Mouse (Mus musculus) liver, embryonic 11.5 days (tissue): ENCODE measurements at regions not wholly inside any gene's neighbourhood (a gene's known extent, or its start where the extent isn't known, plus 50 kb on each side); places are given as distances from the start of the nearest gene placed in this dataset.

ENCODE experiments used
- ATAC-seq: fragments of 200-750 bp; cut with Nextera tagmentation; replicated peaks from 2 replicates; pipeline ENCODE4 v1.8.0; 2017; ENCODE audit warnings: moderate number of reproducible peaks, mild to moderate bottlenecking, moderate TSS enrichment, moderate library complexity; ENCODE audit not compliant: low FRiP score
- DNase-seq: peaks from one replicate; pipeline ENCODE4 v3.0.0-alpha.2; 2017; ENCODE audit warnings: low spot score
- H3K27ac ChIP-seq: fragments of 300-500 bp; sonication (generic); 2 replicates; pipeline ENCODE4 v1.5.1; 2014; ENCODE audit warnings: mild to moderate bottlenecking, low read depth, low read length, control low read depth
- H3K27me3 ChIP-seq: fragments of 300-500 bp; sonication (generic); replicated peaks from 2 replicates; pipeline ENCODE4 v1.6.1; 2014; ENCODE audit warnings: low read length, mixed read lengths; ENCODE audit not compliant: control insufficient read depth, insufficient read depth
- H3K36me3 ChIP-seq: fragments of 300-500 bp; sonication (generic); 2 replicates; pipeline ENCODE4 v1.6.1; 2014; ENCODE audit warnings: mild to moderate bottlenecking, low read length, moderate library complexity, mixed read lengths; ENCODE audit not compliant: control insufficient read depth, insufficient read depth
- H3K4me1 ChIP-seq: fragments of 300-500 bp; sonication (generic); replicated peaks from 2 replicates; pipeline ENCODE4 v1.6.1; 2014; ENCODE audit warnings: low read length, mixed read lengths; ENCODE audit not compliant: control insufficient read depth, insufficient read depth
- H3K4me2 ChIP-seq: fragments of 300-500 bp; sonication (generic); 2 replicates; pipeline ENCODE4 v1.6.1; 2014; ENCODE audit warnings: mild to moderate bottlenecking, control low read depth, moderate library complexity
- H3K4me3 ChIP-seq: fragments of 300-500 bp; sonication (generic); 2 replicates; pipeline ENCODE4 v1.5.1; 2014; ENCODE audit warnings: low read depth, low read length, control low read depth
- H3K9ac ChIP-seq: fragments of 300-500 bp; sonication (generic); 2 replicates; pipeline ENCODE4 v1.6.1; 2014; ENCODE audit warnings: low read depth, low read length, control low read depth
- H3K9me3 ChIP-seq: fragments of 300-500 bp; sonication (generic); 2 replicates; pipeline ENCODE4 v1.6.1; 2016; ENCODE audit warnings: low read length, inconsistent platforms, mixed read lengths; ENCODE audit not compliant: control insufficient read depth
- WGBS: fragments of 180-500 bp; shearing (Covaris S2); extraction: QIAGEN DNeasy Blood & Tissue Kit; methylation state at CpG from one replicate; pipeline ENCODE4 v1.1.7; 2014; 5-methylcytosine and 5-hydroxymethylcytosine counted together

DNA sequence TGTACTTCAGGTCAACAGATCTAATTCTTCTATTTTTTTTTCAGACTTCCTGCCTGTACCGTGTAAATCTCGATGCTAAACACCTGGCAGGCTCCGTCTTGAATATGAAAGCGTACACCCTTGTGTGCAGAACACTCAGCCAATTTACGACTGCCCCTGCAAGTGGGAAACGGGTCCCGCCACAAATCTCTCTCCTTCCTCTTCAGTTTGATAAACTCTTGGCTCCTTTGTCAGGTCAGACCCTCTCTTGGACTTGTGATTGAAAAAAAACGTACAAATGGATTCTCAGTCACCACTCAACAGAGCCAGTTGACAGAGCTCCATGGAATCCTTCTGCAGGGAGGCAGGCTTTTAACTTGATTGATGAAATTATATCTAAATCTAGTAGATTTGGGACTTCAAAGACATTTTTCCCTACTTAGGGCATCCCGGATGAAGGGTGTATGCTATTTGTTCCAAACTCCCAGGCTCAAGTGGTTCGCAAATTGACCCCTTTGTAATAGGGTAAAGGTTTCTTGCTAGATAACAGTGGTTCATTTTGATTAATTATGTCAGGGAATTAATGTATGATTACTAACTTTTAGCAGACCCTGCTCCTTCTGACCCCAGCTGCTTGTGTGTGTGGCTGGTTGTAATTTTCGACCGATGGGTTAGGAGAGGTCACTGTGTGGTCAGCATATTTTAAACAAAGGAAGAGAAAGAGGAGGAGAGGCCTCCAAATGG lies 429.7 kb upstream of the Nr2f2 start:
- Histone ChIP-seq H3K36me3 (no peaks in the 10 kb centered on the region), H3K4me3 (no peak overlapping the region), H3K4me2 (no peak overlapping the region), H3K9ac (no peak overlapping the region), H3K9me3 (no peaks in the 10 kb centered on the region), H3K4me1 (no peaks in the 10 kb centered on the region), H3K27ac (no peak overlapping the region), H3K27me3 (no peaks in the 10 kb centered on the region)
- ATAC-seq (no peak), DNase-seq (no peak)
- WGBS: 48% methylated on average over 12 of the region's 12 CpGs

- ATAC-seq (no peak), DNase-seq (no peak)
- H3K9ac ChIP-seq: no peak overlapping the region
- H3K27ac ChIP-seq: no peak overlapping the region
- no peak overlapping the region for H3K4me2 ChIP-seq
- no peaks in the 10 kb centered on the region for H3K9me3 ChIP-seq
- no peak overlapping the region for H3K4me3 ChIP-seq
- H3K4me1 ChIP-seq: no peaks in the 10 kb centered on the region
- H3K36me3 ChIP-seq: no peaks in the 10 kb centered on the region
- no peaks in the 10 kb centered on the region for H3K27me3 ChIP-seq
- 16% methylated on average over 21 of the region's 21 CpGs for WGBS
Measured at GRCm38 (mm10) chr7:70788902-70789796, 422.6 kb upstream of the Nr2f2 start.

- H3K27ac ChIP-seq: no peak overlapping the region
- 13% methylated on average over 5 of the region's 5 CpGs for WGBS
- no peaks in the 10 kb centered on the region for H3K36me3 ChIP-seq
- DNase-seq (no peak), ATAC-seq (no peak)
- H3K4me1 ChIP-seq: no peaks in the 10 kb centered on the region
- no peak overlapping the region for H3K9ac ChIP-seq
- no peaks in the 10 kb centered on the region for H3K27me3 ChIP-seq
- H3K4me2 ChIP-seq: no peak overlapping the region
- no peaks in the 10 kb centered on the region for H3K9me3 ChIP-seq
- no peak overlapping the region for H3K4me3 ChIP-seq
Measured at GRCm38 (mm10) chr7:70787966-70788365, 421.4 kb upstream of the Nr2f2 start.

- Histone ChIP-seq H3K27ac (no peak overlapping the region), H3K9ac (no peak overlapping the region), H3K36me3 (no peaks in the 10 kb centered on the region), H3K27me3 (no peaks in the 10 kb centered on the region), H3K4me3 (no peak overlapping the region), H3K4me2 (no peak overlapping the region), H3K4me1 (no peaks in the 10 kb centered on the region), H3K9me3 (no peaks in the 10 kb centered on the region)
- ATAC-seq (no peak), DNase-seq (no peak)
- WGBS: 45% methylated on average over 2 of the region's 2 CpGs
Measured at GRCm38 (mm10) chr7:70780742-70781332, 414.3 kb upstream of the Nr2f2 start.

GRCm38 (mm10) chr7:70777763-70778162 lies 411.2 kb upstream of the Nr2f2 start:
- Histone ChIP-seq H3K4me1 (no peaks in the 10 kb centered on the region), H3K27me3 (no peaks in the 10 kb centered on the region), H3K9me3 (no peaks in the 10 kb centered on the region), H3K36me3 (no peaks in the 10 kb centered on the region), H3K27ac (no peak overlapping the region), H3K4me2 (no peak overlapping the region), H3K9ac (no peak overlapping the region), H3K4me3 (no peak overlapping the region)
- 52% methylated on average over 4 of the region's 4 CpGs for WGBS
- no peak for ATAC-seq
- no peak for DNase-seq

DNA sequence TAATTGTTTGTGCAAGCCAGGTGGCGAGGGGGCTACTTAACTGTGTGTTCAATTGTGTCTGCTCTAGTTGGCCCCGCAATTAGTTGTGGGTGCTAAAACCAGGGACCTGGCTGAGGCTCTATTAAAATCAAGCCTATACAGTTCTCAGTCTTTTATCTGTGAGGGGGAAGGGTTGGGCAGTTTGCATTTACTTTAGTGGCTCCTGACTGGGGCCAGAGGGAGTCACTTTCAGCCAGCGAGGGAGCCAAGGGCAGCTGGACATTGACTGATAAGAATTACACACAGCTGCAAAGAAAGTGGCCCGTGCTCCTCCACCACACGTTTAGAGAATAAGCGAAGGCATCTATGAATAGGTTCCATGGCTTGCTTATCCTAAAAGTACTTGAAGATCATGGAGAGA lies 403.1 kb upstream of the Nr2f2 start:
- DNase-seq (no peak), ATAC-seq (no peak)
- Histone ChIP-seq H3K9me3 (no peaks in the 10 kb centered on the region), H3K36me3 (no peaks in the 10 kb centered on the region), H3K4me3 (no peak overlapping the region), H3K27me3 (no peaks in the 10 kb centered on the region), H3K9ac (no peak overlapping the region), H3K4me2 (no peak overlapping the region), H3K4me1 (no peaks in the 10 kb centered on the region), H3K27ac (no peak overlapping the region)
- 54% methylated on average over 6 of the region's 6 CpGs for WGBS

GRCm38 (mm10) chr7:70767697-70768096 lies 401.2 kb upstream of the Nr2f2 start:
- no peaks in the 10 kb centered on the region for H3K36me3 ChIP-seq
- 59% methylated on average over 5 of the region's 5 CpGs for WGBS
- no peaks in the 10 kb centered on the region for H3K4me1 ChIP-seq
- ATAC-seq: no peak
- H3K27me3 ChIP-seq: no peaks in the 10 kb centered on the region
- H3K4me2 ChIP-seq: no peak overlapping the region
- no peak overlapping the region for H3K27ac ChIP-seq
- no peaks in the 10 kb centered on the region for H3K9me3 ChIP-seq
- DNase-seq: no peak
- no peak overlapping the region for H3K4me3 ChIP-seq
- no peak overlapping the region for H3K9ac ChIP-seq

- H3K9me3 ChIP-seq: 0 out of 2 replicates have a peak, but pooled peaks cover 3% of the 10 kb centered on the region
- H3K27ac ChIP-seq: no peak overlapping the region
- DNase-seq (no peak), ATAC-seq (no peak)
- WGBS: 80% methylated on average over 3 of the region's 3 CpGs
- no peak overlapping the region for H3K9ac ChIP-seq
- H3K4me2 ChIP-seq: no peak overlapping the region
- no peaks in the 10 kb centered on the region for H3K36me3 ChIP-seq
- no peaks in the 10 kb centered on the region for H3K27me3 ChIP-seq
- no peaks in the 10 kb centered on the region for H3K4me1 ChIP-seq
- no peak overlapping the region for H3K4me3 ChIP-seq
Measured at GRCm38 (mm10) chr7:70756676-70757075, 390.1 kb upstream of the Nr2f2 start.
